Mouse (Mus musculus) brain, embryonic 14.5 days (tissue): ENCODE results near the gene Armc9. TPM values are rescaled to one million over a fixed set of nuclear protein-coding genes. Genes with fewer than 3 reads are reported as not detected.
A peak's percentile ranks its signal among the peaks of the same experiment; 100 is the strongest.

Source experiments
- DNase-seq: peaks from one replicate; pipeline ENCODE4 v3.0.0-alpha.2; 2011; ENCODE audit warnings: low read depth
- CTCF ChIP-seq: fragments of 200-500 bp; IDR thresholded peaks from 2 replicates; pipeline ENCODE4 v1.5.1; 2012; ENCODE audit warnings: inconsistent platforms, mild to moderate bottlenecking, moderate library complexity, borderline replicate concordance; ENCODE audit not compliant: insufficient read depth, insufficient read length; ENCODE audit errors: extremely low read depth
- POLR2A ChIP-seq: fragments of 200-500 bp; IDR thresholded peaks from 2 replicates; pipeline ENCODE4 v1.6.1; 2012; ENCODE audit warnings: mild to moderate bottlenecking, inconsistent platforms, borderline replicate concordance; ENCODE audit not compliant: poor library complexity, insufficient read depth, insufficient read length, severe bottlenecking; ENCODE audit errors: extremely low read depth
- polyA plus RNA-seq: library from polyadenylated mRNA; depleted of rRNA; stranded (reverse); fragments of >200 nt; gene quantifications from 2 replicates; pipeline ENCODE4 v1.2.3, GENCODE M21; 2012

Gene Armc9
- polyA plus RNA-seq, 1 experiment = 23.9 TPM

DNA sequence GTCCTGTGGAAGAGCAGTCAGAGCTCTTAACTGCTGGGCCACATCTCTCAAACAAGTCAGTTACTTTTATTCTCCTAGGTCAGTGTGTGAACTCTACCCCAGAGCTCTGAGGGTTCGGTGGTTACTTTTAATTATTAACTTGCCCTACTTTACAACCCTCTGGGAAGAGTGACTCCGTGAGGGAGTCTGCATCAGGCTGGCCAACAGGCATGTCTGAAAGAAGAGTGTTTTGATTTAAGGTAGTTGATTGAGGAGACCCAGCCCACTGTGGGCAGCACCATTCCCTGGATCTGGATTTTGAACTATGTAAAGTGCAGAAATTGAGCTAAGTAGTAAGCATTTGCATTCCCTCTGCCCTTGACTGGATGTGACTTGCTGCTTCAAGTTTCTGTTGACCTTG is 21.5 kb downstream of the Armc9 start:
- TF ChIP-seq CTCF = no peak
- no peak for TF ChIP-seq POLR2A
- no peak for DNase-seq

DNA sequence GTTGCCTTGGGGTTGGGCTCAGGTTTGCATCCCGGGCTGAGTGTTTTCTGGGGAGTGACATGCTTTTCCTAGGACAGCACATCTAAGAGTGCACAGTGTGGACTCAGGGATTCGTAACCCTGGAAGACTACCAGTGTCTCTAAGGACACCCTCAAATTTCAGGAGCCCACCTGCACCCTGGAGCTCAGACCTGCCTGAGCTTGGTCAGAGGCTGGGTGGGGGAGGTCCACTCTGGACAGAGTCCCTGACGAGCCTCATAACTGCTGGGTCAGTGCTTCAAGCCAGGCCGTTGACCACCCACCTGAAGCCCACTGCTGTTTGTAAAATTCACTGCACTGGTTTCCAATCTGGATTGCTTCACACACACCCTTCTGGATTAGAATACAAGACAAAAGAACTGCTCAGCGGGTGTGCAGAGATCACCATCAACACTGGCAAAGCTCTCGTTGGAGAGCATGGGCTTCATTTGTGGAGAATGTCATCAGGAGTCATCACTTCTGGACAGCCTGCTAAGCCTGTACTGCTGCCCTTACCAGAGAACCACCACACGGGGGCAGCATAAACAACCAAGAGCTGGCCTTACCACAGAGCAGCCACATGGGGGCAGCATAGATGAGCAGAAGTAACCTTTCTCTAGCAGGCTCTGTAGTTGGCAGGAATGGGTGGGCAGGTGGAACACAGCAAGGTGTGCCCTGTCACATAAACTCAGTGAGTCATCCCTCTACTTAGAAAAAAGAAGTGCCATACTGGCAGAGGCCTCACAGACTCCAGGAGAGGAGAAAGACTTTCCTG is 24.1 kb downstream of the Armc9 start:
- TF ChIP-seq CTCF (peak; percentile 99), POLR2A (no peak)

GRCm38 (mm10) chr1:86182004-86182709 is 27.6 kb downstream of the Armc9 start:
- no peak for TF ChIP-seq CTCF
- no peak for TF ChIP-seq POLR2A
- DNase-seq = no peak

More for the DNA sequence above, 24.1 kb downstream of the Armc9 start:
- DNase-seq = peak; percentile 89

DNA sequence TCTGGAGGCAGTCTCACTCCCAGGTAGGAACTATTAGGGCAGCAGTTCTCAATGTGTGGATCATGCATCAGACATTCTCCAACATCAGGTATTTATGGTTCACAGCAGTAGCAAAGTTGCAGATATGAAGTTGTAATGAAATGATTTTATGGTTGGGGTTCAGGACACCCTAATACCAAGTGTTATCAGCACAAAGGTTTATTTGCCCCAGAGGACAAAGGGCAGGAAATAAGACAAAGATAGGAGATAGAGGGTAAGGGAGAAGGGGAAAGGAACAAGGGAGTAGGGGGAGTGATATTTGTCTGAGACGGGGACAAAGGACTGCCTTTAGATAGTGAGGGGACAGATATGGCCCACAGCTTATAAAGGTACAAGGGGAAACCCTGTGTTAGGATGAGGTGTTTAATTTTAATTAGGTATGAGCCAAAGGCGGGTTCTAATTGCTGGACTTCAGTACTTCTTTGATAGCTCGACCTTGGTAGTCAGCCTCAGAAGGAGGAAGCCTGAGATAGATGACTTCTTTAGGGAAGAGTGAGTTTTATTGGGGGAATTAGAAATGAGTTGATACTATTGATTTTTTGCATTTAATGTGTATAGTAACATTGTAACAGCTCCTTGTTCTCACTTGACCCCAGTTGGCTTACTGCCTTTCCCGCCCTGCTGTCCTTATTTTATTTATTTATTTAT is 29.1 kb downstream of the Armc9 start:
- no peak for DNase-seq
- no peak for TF ChIP-seq POLR2A
- no peak for TF ChIP-seq CTCF

DNA sequence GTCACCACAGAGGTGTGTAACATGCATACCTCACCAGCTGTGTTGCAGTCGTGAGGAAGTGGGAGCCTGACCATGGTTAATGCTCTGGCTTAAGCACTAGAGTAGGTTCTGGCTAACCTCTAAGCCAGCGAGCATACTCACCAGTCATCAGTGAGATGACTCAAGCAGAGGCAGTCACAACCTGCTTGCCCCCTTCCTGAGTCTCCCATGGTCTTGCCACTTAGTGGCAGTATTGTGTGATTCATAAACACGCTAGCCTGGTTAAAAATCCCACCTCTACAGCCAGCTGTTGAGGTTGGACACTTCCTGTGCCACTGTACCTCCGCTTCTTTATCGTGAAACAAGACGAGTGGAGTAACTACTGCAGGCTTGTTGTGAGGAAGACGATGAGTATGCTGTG is 32.2 kb downstream of the Armc9 start:
- no peak for TF ChIP-seq CTCF
- DNase-seq = no peak

- TF ChIP-seq CTCF = no peak
- no peak for TF ChIP-seq POLR2A
- no peak for DNase-seq
Observed at GRCm38 (mm10) chr1:86187856-86188255, 33.3 kb downstream of the Armc9 start.

- DNase-seq = no peak
- TF ChIP-seq CTCF (no peak), POLR2A (no peak)
Observed at GRCm38 (mm10) chr1:86188271-86188670, 33.7 kb downstream of the Armc9 start.

- no peak for TF ChIP-seq CTCF
- TF ChIP-seq POLR2A = no peak
- no peak for DNase-seq
Observed at GRCm38 (mm10) chr1:86189034-86189702, 34.6 kb downstream of the Armc9 start.

DNA sequence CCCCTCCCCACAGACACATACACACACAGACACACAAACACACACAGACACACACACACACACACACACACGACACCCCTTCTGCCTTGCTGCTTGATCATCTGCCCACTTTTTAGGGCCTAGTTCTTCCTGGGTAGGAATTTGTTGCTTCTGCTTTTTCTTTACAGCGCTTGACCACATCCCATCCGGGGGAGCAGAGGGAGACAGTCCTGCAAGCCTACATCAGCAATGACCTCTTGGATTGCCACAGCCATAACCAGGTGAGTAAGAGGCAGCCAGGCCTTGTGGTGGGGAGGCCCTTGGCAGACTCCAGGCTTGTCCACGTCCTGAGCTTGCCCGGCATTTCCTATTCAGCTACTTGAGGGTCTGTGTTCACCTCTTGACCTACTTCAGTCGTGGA is 36.3 kb downstream of the Armc9 start:
- no peak for DNase-seq
- TF ChIP-seq CTCF (no peak), POLR2A (no peak)

DNA sequence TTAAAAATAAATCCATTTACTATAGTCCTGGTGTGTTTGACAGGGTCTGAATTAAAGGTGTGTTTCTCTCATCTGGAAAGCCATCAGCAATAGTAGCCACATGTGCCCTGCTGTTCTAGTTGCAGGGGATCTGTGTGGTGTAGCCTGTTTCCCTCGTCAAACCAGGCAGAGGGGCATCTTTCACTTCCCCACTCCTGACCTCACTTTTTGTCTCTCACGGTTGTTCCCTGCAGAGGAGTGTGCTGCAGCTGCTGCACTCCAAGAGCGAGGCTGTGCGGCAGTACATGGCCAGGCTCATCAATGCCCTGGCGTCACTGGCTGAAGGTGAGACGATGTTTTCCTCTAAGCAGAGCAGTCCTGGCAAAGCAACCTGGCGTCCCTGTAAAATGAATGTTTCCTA is 39.5 kb downstream of the Armc9 start:
- TF ChIP-seq CTCF (no peak), POLR2A (no peak)

GRCm38 (mm10) chr1:86198276-86198675 is 43.7 kb downstream of the Armc9 start:
- TF ChIP-seq POLR2A = no peak
- no peak for TF ChIP-seq CTCF
- no peak for DNase-seq

More for the DNA sequence above, 39.5 kb downstream of the Armc9 start:
- DNase-seq = no peak
